In genomic region chr3:118507582-118508237, GRCm38 (mm10) we compare ENCODE assay signal across 13 mouse cellular contexts. TPM values are rescaled to one million over a fixed set of nuclear protein-coding genes. Genes with fewer than 3 reads are reported as not detected.
DNase-seq lines count a peak whose midpoint lies in the region; ATAC-seq and TF ChIP-seq lines count a peak whose summit lies in the region.
"Had no signal": no experiment of that assay in that cellular context is flagged by ENCODE, and none has a peak within 500 bp of the region (broad histone marks: within the 10 kb centered on the region; RNA-seq: fewer than 3 reads in every experiment).

No protein-coding gene starts in this region.

- no peaks in the 10 kb centered on the region for H3K9me3 ChIP-seq in kidney, postnatal 0 days (replicated peaks; ENCODE audit: low read length)
- H3K9me3 ChIP-seq in CH12.LX (replicated peaks; ENCODE audit: low read length) = no peaks in the 10 kb centered on the region
- H3K9me3 ChIP-seq in midbrain, embryonic 16.5 days (replicated peaks; ENCODE audit: control insufficient read depth, low read length, poor library complexity, severe bottlenecking) = no peaks in the 10 kb centered on the region
- H3K9me3 ChIP-seq: heart, embryonic 10.5 days; midbrain, embryonic 10.5 days; neural tube, embryonic 12.5 days had no signal

- no peak for TF ChIP-seq POLR2A in CH12.LX (IDR thresholded peaks at IDR 0.05; ENCODE audit: low read depth, low read length)
- TF ChIP-seq POLR2A in cortical plate, adult 2 months (IDR thresholded peaks at IDR 0.05; ENCODE audit: extremely low read depth, insufficient read depth, low read length) = no peak

- in situ Hi-C loops in CH12.LX (cut with MboI; ENCODE audit: low pct_ligation_motif_present, low pct_unique_long_range_greater_than_20kb, low sequenced_read_pairs) = no loop called here

- dilution Hi-C loops in CH12.LX (cut with MboI; ENCODE audit: extremely low pct_ligation_motif_present, extremely low pct_unique_long_range_greater_than_20kb, low sequenced_read_pairs) = no loop called here

- WGBS in kidney, postnatal 0 days = 67% methylated on average over 7 of the region's 7 CpGs
- 80% methylated on average over 7 of the region's 7 CpGs for WGBS in midbrain, embryonic 16.5 days

- TF ChIP-seq RAD21 in CH12.LX (IDR thresholded peaks at IDR 0.05; ENCODE audit: low read depth, low read length) = no peak

- 0 out of 2 replicates have a peak overlapping the region, but pooled peaks have one; percentile 5 for H3K4me3 ChIP-seq in kidney, postnatal 0 days (replicated peaks; ENCODE audit: low read depth, low read length)
- peak overlapping the region; percentile 41 to 57 (median 48) for H3K4me3 ChIP-seq in CH12.LX (replicated peaks in 1 of 3; ENCODE audit: low read depth in 2 of 3, low read length in 2 of 3, poor library complexity in 1 of 3)
- peak overlapping the region; percentile 49 for H3K4me3 ChIP-seq in cortical plate, adult 2 months (ENCODE audit: insufficient read depth, low read length)
- no peak overlapping the region for H3K4me3 ChIP-seq in midbrain, embryonic 16.5 days (ENCODE audit: low read depth, low read length)
- H3K4me3 ChIP-seq: heart, embryonic 10.5 days; midbrain, embryonic 10.5 days; neural tube, embryonic 12.5 days had no signal

- H3K27me3 ChIP-seq in kidney, postnatal 0 days (ENCODE audit: insufficient read depth, low read length) = no peaks in the 10 kb centered on the region
- no peaks in the 10 kb centered on the region for H3K27me3 ChIP-seq in CH12.LX (replicated peaks)
- H3K27me3 ChIP-seq in midbrain, embryonic 16.5 days (ENCODE audit: control insufficient read depth, insufficient read depth, low read depth, low read length) = no peaks in the 10 kb centered on the region
- H3K27me3 ChIP-seq: neural tube, embryonic 12.5 days had no signal

- H3K79me2 ChIP-seq in CH12.LX (replicated peaks; ENCODE audit: control insufficient read depth, extremely low read depth, insufficient read depth, poor library complexity, severe bottlenecking) = no peaks in the 10 kb centered on the region

- H3K4me1 ChIP-seq in kidney, postnatal 0 days (replicated peaks; ENCODE audit: insufficient read depth, low read length) = no peaks in the 10 kb centered on the region
- H3K4me1 ChIP-seq in CH12.LX (ENCODE audit: control insufficient read depth in 1 of 2, insufficient read depth in 2 of 2) = peaks cover 0 to 5% of the 10 kb centered on the region in 2 experiments; a peak in 1 of 4 replicates
- peaks cover 11% of the 10 kb centered on the region; the same call in 1 of the 2 replicates for H3K4me1 ChIP-seq in cortical plate, adult 2 months (ENCODE audit: control insufficient read depth, insufficient read depth, low read length)
- peaks cover 16% of the 10 kb centered on the region for H3K4me1 ChIP-seq in midbrain, embryonic 16.5 days (ENCODE audit: control insufficient read depth, insufficient read depth, low read length)
- H3K4me1 ChIP-seq: heart, embryonic 10.5 days had no signal

- no peak for DNase-seq in kidney, postnatal 0 days (ENCODE audit: low spot score)
- DNase-seq in kidney, postnatal 10 days = no peak
- peak; percentile 53 for DNase-seq in CH12.LX (ENCODE audit: extremely low read depth)
- DNase-seq in retina, postnatal 1 day = peak; percentile 10
- DNase-seq in kidney, postnatal 25 days = no peak
- DNase-seq: left cerebral cortex, postnatal 4 days; right cerebral cortex, adult 18-20 months had no signal

- no peak; the same call in 1 of the 2 replicates for TF ChIP-seq EP300 in CH12.LX (IDR thresholded peaks at IDR 0.05; ENCODE audit: low read length)

- no peak for ATAC-seq in kidney, postnatal 0 days (replicated peaks; ENCODE audit: low FRiP score, low read depth)
- no peak for ATAC-seq in midbrain, embryonic 16.5 days

- H3K27ac ChIP-seq in kidney, postnatal 0 days = no peak overlapping the region
- no peak overlapping the region for H3K27ac ChIP-seq in CH12.LX (ENCODE audit: insufficient read depth, low read depth)
- H3K27ac ChIP-seq in cortical plate, adult 2 months (ENCODE audit: insufficient read depth, low read length) = peak overlapping the region; percentile 45; the same call in 1 of the 2 replicates
- no peak overlapping the region for H3K27ac ChIP-seq in midbrain, embryonic 16.5 days (ENCODE audit: low read length)
- H3K27ac ChIP-seq: heart, embryonic 10.5 days; hindbrain, embryonic 14.5 days; midbrain, embryonic 10.5 days; neural tube, embryonic 12.5 days had no signal

- no peaks in the 10 kb centered on the region for H3K36me3 ChIP-seq in kidney, postnatal 0 days (ENCODE audit: insufficient read depth, low read length)
- H3K36me3 ChIP-seq in CH12.LX (replicated peaks in 1 of 2; ENCODE audit: control insufficient read depth in 1 of 2, insufficient read depth in 1 of 2, low read length in 1 of 2) = no peaks in the 10 kb centered on the region
- no peaks in the 10 kb centered on the region for H3K36me3 ChIP-seq in midbrain, embryonic 16.5 days (ENCODE audit: control insufficient read depth, insufficient read depth, low read length)
- H3K36me3 ChIP-seq: heart, embryonic 10.5 days; midbrain, embryonic 10.5 days; neural tube, embryonic 12.5 days had no signal

- no peak overlapping the region for H3K9ac ChIP-seq in kidney, postnatal 0 days (ENCODE audit: low read depth, low read length)
- H3K9ac ChIP-seq in CH12.LX (ENCODE audit: insufficient read depth, low read depth) = peak overlapping the region; percentile 48; the same call in 1 of the 2 replicates
- no peak overlapping the region for H3K9ac ChIP-seq in midbrain, embryonic 16.5 days (ENCODE audit: low read depth, low read length)
- H3K9ac ChIP-seq: hindbrain, embryonic 14.5 days; neural tube, embryonic 12.5 days had no signal

- peak overlapping the region; percentile 31; the same call in 1 of the 2 replicates for H3K4me2 ChIP-seq in kidney, postnatal 0 days (ENCODE audit: low read length)
- peak overlapping the region; percentile 95 for H3K4me2 ChIP-seq in CH12.LX (ENCODE audit: insufficient read depth, low read depth, poor library complexity, severe bottlenecking)
- no peak overlapping the region for H3K4me2 ChIP-seq in midbrain, embryonic 16.5 days (ENCODE audit: low read length)
- H3K4me2 ChIP-seq: hindbrain, embryonic 14.5 days; neural tube, embryonic 12.5 days had no signal

- TF ChIP-seq CTCF in kidney, postnatal 0 days (IDR thresholded peaks at IDR 0.05; ENCODE audit: low read depth) = no peak
- TF ChIP-seq CTCF in CH12.LX (conservative IDR thresholded peaks at IDR 0.05 in 1 of 2, IDR thresholded peaks at IDR 0.05 in 1 of 2; ENCODE audit: low read depth in 2 of 2, low read length in 2 of 2) = no peak
- TF ChIP-seq CTCF in cortical plate, adult 2 months (IDR thresholded peaks at IDR 0.05; ENCODE audit: extremely low read depth, insufficient read depth, low read length) = no peak

TF ChIP-seq in CH12.LX, 34 proteins besides CTCF, POLR2A, EP300 and RAD21 (continues in another document):
- TF ChIP-seq CHD1 (IDR thresholded peaks at IDR 0.05; ENCODE audit: low read depth, low read length) = no peak
- no peak for TF ChIP-seq USF2 (conservative IDR thresholded peaks at IDR 0.05; ENCODE audit: low read depth, low read length)
- TF ChIP-seq MYC (IDR thresholded peaks at IDR 0.05; ENCODE audit: low read depth, low read length) = peak; percentile 59; the same call in 1 of the 2 replicates
- TF ChIP-seq ETS1 (conservative IDR thresholded peaks at IDR 0.05; ENCODE audit: low read depth, low read length) = peak; percentile 54
- no peak for TF ChIP-seq POLR2AphosphoS2 (IDR thresholded peaks at IDR 0.05; ENCODE audit: low read depth, low read length)
- TF ChIP-seq BHLHE40 (IDR thresholded peaks at IDR 0.05; ENCODE audit: low read depth, low read length) = no peak
- peak; percentile 66 for TF ChIP-seq CHD2 (IDR thresholded peaks at IDR 0.05; ENCODE audit: low read length)
- no peak for TF ChIP-seq E2F4 (IDR thresholded peaks at IDR 0.05; ENCODE audit: insufficient replicate concordance, low read depth, low read length)
- TF ChIP-seq MAFK (IDR thresholded peaks at IDR 0.05; ENCODE audit: insufficient replicate concordance, low read length) = no peak
- no peak for TF ChIP-seq JUND (conservative IDR thresholded peaks at IDR 0.05; ENCODE audit: low read depth, low read length)
- peak; percentile 57; the same call in 1 of the 2 replicates for TF ChIP-seq IRF4 (IDR thresholded peaks at IDR 0.05; ENCODE audit: low read depth, low read length)
- no peak for TF ChIP-seq NRF1 (IDR thresholded peaks at IDR 0.05; ENCODE audit: low read depth, low read length)
- no peak for TF ChIP-seq ZC3H11A (IDR thresholded peaks at IDR 0.05; ENCODE audit: low read depth, low read length)
- TF ChIP-seq UBTF (IDR thresholded peaks at IDR 0.05; ENCODE audit: low read depth, low read length) = no peak
- TF ChIP-seq PAX5 (IDR thresholded peaks at IDR 0.05; ENCODE audit: low read length) = no peak
- no peak for TF ChIP-seq ELF1 (IDR thresholded peaks at IDR 0.05; ENCODE audit: low read depth, low read length)
- TF ChIP-seq MXI1 (IDR thresholded peaks at IDR 0.05; ENCODE audit: low read depth, low read length) = no peak
- no peak for TF ChIP-seq GABPA (IDR thresholded peaks at IDR 0.05; ENCODE audit: insufficient replicate concordance, low read depth, low read length)
- TF ChIP-seq SIN3A (IDR thresholded peaks at IDR 0.05; ENCODE audit: low read length) = no peak
- TF ChIP-seq ZMIZ1 (IDR thresholded peaks at IDR 0.05; ENCODE audit: low read depth, low read length) = no peak
- TF ChIP-seq ZKSCAN1 (IDR thresholded peaks at IDR 0.05; ENCODE audit: borderline replicate concordance, low read depth, low read length) = no peak
- no peak for TF ChIP-seq KAT2A (IDR thresholded peaks at IDR 0.05; ENCODE audit: insufficient replicate concordance, low read length)
- TF ChIP-seq JUN (IDR thresholded peaks at IDR 0.05; ENCODE audit: insufficient read depth, low read depth, low read length) = no peak
- TF ChIP-seq MAZ (IDR thresholded peaks at IDR 0.05; ENCODE audit: low read depth, low read length) = 0 out of 2 replicates have a peak, but pooled peaks have one; percentile 21
- TF ChIP-seq RCOR1 (conservative IDR thresholded peaks at IDR 0.05; ENCODE audit: low read depth, low read length) = no peak
- TF ChIP-seq ZNF384 (IDR thresholded peaks at IDR 0.05; ENCODE audit: low read depth, low read length) = peak; percentile 70
- no peak for TF ChIP-seq MEF2A (IDR thresholded peaks at IDR 0.05; ENCODE audit: borderline replicate concordance, low read depth, low read length)
- peak; percentile 54; the same call in 1 of the 2 replicates for TF ChIP-seq MAX (IDR thresholded peaks at IDR 0.05; ENCODE audit: low read length)

RNA-seq across cellular contexts. Expression of gene Dpyd, which starts 54.2 kb away (rescaled TPM):
- polyA plus RNA-seq in kidney, postnatal 0 days (2015; fragmentation: Nextera tagmentation; extraction: Ambion mirVana) = 3.2 and 3.9 TPM in 2 replicates
- total RNA-seq in CH12.LX (2012; rRNA removed) (not detected in 2 replicates), CH12.LX (2014; rRNA removed) (not detected in 2 replicates)
- not detected in 2 replicates for polyA plus RNA-seq in CH12.LX (2012; ENCODE audit: insufficient read length, low read depth)
- polyA plus RNA-seq in cortical plate, adult 2 months (2012; rRNA removed) = 1.7 and 1.9 TPM in 2 replicates
- polyA plus RNA-seq in midbrain, embryonic 16.5 days (2015; fragmentation: Nextera tagmentation; extraction: Ambion mirVana) = 4.2 and 4.8 TPM in 2 replicates

Comparison
In these comparisons a context has a peak if more than half of its experiments do, and no peak if none do; other contexts are left out.
1. DNase-seq: peak in CH12.LX (single experiment) and retina, postnatal 1 day (single experiment); none in kidney, postnatal 0 days (single experiment), kidney, postnatal 10 days (single experiment) and kidney, postnatal 25 days (0 of 2).